Mouse (Mus musculus) lung, postnatal 0 days (tissue): ENCODE data around the gene Hoxc4. TPM values are rescaled to one million over a fixed set of nuclear protein-coding genes. Genes with fewer than 3 reads are reported as not detected.
A peak's percentile ranks its signal among the peaks of the same experiment; 100 is the strongest.

ENCODE experiments used
- ATAC-seq: fragments of 200-750 bp; cut with Nextera tagmentation; 2 replicates; pipeline ENCODE4 v1.8.0; 2017; ENCODE audit warnings: moderate library complexity
- DNase-seq: peaks from one replicate; pipeline ENCODE4 v3.0.0-alpha.2; 2016; ENCODE audit warnings: low spot score
- H3K27ac ChIP-seq: fragments of 300-500 bp; sonication (generic); 2 replicates; pipeline ENCODE4 v1.5.1; 2014; ENCODE audit warnings: antibody characterized with exemption, mild to moderate bottlenecking, low read length, mixed read lengths
- H3K27me3 ChIP-seq: fragments of 300-500 bp; sonication (generic); replicated peaks from 2 replicates; pipeline ENCODE4 v1.6.1; 2014; ENCODE audit warnings: low read length, mixed read lengths; ENCODE audit not compliant: insufficient read depth
- H3K36me3 ChIP-seq: fragments of 300-500 bp; sonication (generic); 2 replicates; pipeline ENCODE4 v1.6.1; 2014; ENCODE audit warnings: low read length, mixed read lengths; ENCODE audit not compliant: insufficient read depth
- H3K4me1 ChIP-seq: fragments of 300-500 bp; sonication (generic); 2 replicates; pipeline ENCODE4 v1.6.1; 2014; ENCODE audit warnings: antibody characterized with exemption, low read depth, low read length, mixed read lengths; ENCODE audit not compliant: insufficient read depth
- H3K4me2 ChIP-seq: fragments of 300-500 bp; sonication (generic); replicated peaks from 2 replicates; pipeline ENCODE4 v1.6.1; 2014; ENCODE audit warnings: low read depth, mild to moderate bottlenecking, low read length, moderate library complexity, mixed read lengths
- H3K4me3 ChIP-seq: fragments of 300-500 bp; sonication (generic); 2 replicates; pipeline ENCODE4 v1.5.1; 2014; ENCODE audit warnings: low read depth, low read length
- H3K9ac ChIP-seq: fragments of 300-500 bp; sonication (generic); replicated peaks from 2 replicates; pipeline ENCODE4 v1.6.1; 2014; ENCODE audit warnings: low read depth, mild to moderate bottlenecking
- H3K9me3 ChIP-seq: fragments of 300-500 bp; sonication (generic); 2 replicates; pipeline ENCODE4 v1.6.1; 2016; ENCODE audit warnings: low read length, mixed read lengths
- CTCF ChIP-seq: IDR thresholded peaks from 2 replicates; pipeline ENCODE4 v1.5.1; 2016; ENCODE audit warnings: antibody characterized with exemption, mild to moderate bottlenecking
- EP300 ChIP-seq: IDR thresholded peaks from 2 replicates; pipeline ENCODE4 v1.6.1; 2016; ENCODE audit warnings: antibody characterized with exemption, mild to moderate bottlenecking, control low read depth
- whole genome bisulfite sequencing: fragments of 180-500 bp; shearing (Covaris S2); extraction: QIAGEN DNeasy Blood & Tissue Kit; methylation state at CpG from one replicate; pipeline ENCODE4 v1.1.7; 2014; 5-methylcytosine and 5-hydroxymethylcytosine counted together
- polyA plus RNA-seq: library from polyadenylated mRNA; unstranded; fragments of >200 nt; fragmentation: Nextera tagmentation; extraction: Ambion mirVana; gene quantifications from 2 replicates; pipeline ENCODE4 v1.2.1, GENCODE M21; 2015

The Hoxc4 gene
- polyA plus RNA-seq, 1 experiment from 2014 or later, result 0.23 TPM

DNA sequence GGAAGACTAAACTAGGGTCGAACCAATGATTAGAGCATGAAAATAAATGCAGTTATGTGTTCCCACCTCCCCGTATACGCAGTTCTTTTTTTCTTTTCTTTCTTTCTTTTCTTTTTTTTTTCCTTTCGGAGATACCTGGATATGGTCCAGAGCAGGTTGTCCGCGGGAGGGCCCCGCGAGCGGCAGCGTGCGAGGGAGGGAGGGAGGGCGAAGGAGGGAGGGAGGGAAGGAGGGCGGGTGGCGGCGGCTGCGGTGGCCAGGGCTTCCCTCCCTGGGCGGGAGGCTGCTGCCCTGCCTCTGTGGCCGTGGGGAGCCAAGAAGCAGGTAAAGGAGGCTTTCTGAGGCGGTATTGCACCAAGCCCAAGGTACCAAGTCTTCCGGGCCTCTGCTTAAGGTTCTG lies 42.6 kb upstream of the Hoxc4 start, which contains the start of gene Hoxc9:
TSS of gene Hoxc9 (plus strand) at position 269 of the 400 bp plus-strand sequence.
- Histone ChIP-seq H3K4me2 (peak within 1 kb of the TSS; percentile 49), H3K4me1 (no peaks in the 10 kb centered on the region), H3K4me3 (peak within 1 kb of the TSS; percentile 35), H3K36me3 (no peaks in the 10 kb centered on the region), H3K9ac (no peak within 1 kb of the TSS), H3K27me3 (peaks cover 81% of the 10 kb centered on the region), H3K9me3 (no peaks in the 10 kb centered on the region), H3K27ac (no peak within 1 kb of the TSS)
- no peak for ATAC-seq
- no peak for DNase-seq
- TF ChIP-seq EP300 (no peak), CTCF (no peak)
- WGBS, result 2% methylated on average over 16 of the region's 20 CpGs

DNA sequence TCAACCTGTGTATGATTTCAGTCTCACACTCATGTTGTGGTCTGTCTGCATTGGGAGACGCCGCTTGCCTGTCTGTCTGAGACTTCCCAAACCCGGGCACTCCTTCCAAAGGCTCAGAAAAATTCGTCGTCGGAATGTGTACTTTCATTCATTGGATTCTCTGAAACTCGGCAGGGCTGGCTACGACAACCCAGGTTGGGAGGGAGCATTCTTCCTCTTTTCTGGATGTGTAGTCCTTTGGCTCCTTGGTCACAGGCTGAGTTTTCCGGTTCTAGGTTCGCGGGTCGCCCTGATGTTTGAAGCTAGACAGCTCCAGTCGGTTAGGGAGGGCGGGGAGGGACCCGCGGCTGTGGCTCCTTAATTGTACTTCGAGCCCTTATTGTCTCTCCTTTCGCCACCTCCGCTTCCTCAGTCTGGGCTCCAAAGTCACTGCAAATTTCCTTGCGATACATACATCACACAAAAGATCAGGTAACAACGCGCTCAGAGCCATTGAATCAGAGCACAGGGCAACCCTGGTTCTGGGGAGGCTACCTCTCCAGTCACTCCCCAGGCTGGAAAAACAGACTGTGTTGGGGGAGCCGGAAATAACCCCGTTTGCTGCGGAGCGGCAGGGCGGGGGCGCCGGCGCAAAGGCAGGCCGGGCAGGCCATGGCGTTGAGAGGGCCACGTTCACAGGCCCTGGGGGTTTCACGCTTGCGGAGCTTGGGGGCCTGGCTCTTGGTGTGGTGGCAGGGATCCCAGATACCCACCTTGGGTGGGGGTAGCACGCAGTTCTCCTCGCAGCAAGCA lies 41.9 kb upstream of the Hoxc4 start:
- Histone ChIP-seq H3K9ac (no peak overlapping the region), H3K9me3 (no peaks in the 10 kb centered on the region), H3K4me1 (no peaks in the 10 kb centered on the region), H3K36me3 (no peaks in the 10 kb centered on the region), H3K4me3 (peak overlapping the region; percentile 35), H3K27ac (no peak overlapping the region), H3K4me2 (peak overlapping the region; percentile 49), H3K27me3 (peaks cover 86% of the 10 kb centered on the region)
- ATAC-seq (no peak), DNase-seq (no peak)
- TF ChIP-seq CTCF (no peak), EP300 (no peak)
- 2% methylated on average over 37 of the region's 37 CpGs for WGBS

DNA sequence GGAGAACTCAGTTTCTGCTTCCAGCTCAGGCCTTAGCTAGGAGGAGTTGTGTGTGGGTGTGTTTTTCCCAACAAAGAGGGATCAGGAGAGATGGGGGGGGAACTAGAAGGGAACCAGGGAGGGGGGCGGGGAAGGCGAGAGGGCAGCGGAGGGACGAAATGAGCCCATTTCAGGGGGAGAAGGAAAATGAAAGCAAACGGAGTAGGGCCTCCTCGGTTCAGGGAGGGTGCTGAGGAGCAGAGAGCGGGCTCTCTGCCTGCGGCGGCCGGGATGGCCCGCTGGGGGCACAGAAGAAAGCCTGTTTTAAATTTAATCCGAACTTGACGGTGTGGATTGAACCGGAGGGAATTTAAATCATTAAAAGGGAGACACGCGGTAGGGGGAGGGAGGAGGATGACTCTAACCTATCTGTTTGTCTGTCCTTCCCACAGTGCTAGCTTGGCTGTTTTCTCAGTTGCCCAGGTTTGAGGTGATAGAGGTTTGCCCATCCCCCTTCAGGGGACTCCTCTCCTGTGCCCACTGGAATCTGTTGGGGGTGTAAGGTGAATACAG lies 41.2 kb upstream of the Hoxc4 start:
- Histone ChIP-seq H3K27ac (no peak overlapping the region), H3K9me3 (no peaks in the 10 kb centered on the region), H3K36me3 (no peaks in the 10 kb centered on the region), H3K4me2 (peak overlapping the region; percentile 49), H3K4me3 (peak overlapping the region; percentile 35), H3K9ac (no peak overlapping the region), H3K4me1 (no peaks in the 10 kb centered on the region), H3K27me3 (peaks cover 87% of the 10 kb centered on the region)
- WGBS, result 2% methylated on average over 13 of the region's 16 CpGs
- no peak for TF ChIP-seq EP300
- TF ChIP-seq CTCF, result no peak
- DNase-seq (no peak), ATAC-seq (no peak)

DNA sequence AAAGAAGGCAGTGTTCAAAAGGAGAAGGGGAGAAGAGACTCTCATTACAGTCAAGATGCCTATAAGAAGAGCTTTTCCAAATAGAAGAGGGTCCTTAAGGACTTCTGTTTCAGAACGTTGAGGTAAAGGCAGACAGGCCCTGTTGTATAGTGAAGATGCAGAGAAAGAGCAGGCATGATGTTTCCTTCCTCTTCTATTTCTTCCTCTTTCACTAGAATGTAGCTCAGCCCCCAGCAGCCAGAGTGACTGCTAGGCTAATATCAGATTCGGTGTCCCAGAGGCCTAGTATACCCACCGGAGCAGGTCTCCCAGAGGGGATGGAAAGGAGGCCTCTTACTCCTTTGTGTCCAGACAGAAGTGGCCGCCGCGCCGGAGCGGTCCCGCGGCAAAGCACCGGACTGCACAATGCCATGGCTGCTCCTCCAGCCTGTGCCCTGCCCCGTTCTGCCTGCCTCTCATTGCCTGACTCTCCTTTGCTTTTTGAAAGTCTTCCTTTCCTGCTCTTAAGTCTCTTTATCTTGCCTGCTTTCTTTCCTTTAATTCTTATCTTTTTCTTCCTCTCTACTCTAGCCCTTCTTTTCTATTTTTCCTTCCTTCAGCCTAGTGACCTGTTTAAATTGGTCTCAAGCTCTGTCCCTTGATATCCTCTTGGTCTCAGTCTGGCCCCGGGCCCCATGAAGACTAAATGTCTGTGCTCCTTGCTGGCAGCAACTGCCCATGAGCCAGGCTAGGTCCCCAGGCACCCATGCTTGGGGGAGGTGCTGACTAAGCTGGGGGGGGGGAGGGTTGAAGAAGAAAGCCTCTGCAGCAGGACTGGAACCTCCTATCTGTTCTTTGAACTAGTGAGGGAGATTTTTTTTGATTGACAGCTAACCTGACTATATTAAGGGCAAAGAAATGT lies 39.9 kb upstream of the Hoxc4 start:
- TF ChIP-seq EP300 (no peak), CTCF (no peak)
- no peaks in the 10 kb centered on the region for H3K9me3 ChIP-seq
- DNase-seq (no peak), ATAC-seq (no peak)
- 7% methylated on average over 13 of the region's 13 CpGs for WGBS
- H3K9ac ChIP-seq, result no peak overlapping the region
- peaks cover 86% of the 10 kb centered on the region for H3K27me3 ChIP-seq
- no peaks in the 10 kb centered on the region for H3K36me3 ChIP-seq
- H3K27ac ChIP-seq, result no peak overlapping the region
- no peaks in the 10 kb centered on the region for H3K4me1 ChIP-seq
- H3K4me3 ChIP-seq, result no peak overlapping the region
- no peak overlapping the region for H3K4me2 ChIP-seq

DNA sequence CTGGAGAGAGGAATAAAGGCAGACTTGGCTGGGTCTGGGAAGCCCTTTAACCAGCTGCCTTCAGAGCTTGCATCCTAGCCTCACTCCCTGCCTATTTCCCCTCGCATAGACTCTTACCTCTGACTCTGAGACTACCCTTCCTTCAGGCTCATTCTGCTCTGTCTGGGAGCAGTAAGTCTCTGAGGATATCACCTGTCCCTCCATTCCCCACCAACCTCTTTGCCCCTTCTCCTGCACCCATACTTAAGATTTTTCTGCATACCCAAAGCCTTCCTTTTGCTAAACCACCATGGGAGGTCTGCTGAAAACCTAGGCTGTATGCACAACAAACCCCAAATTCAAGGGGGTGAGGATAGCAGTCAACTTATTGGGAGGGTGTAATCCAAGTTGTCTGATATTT lies 38.8 kb upstream of the Hoxc4 start:
- no peak overlapping the region for H3K4me2 ChIP-seq
- ATAC-seq, result no peak
- no peak for DNase-seq
- no peak for TF ChIP-seq CTCF
- no peak for TF ChIP-seq EP300
- no peak overlapping the region for H3K4me3 ChIP-seq
- no peak overlapping the region for H3K27ac ChIP-seq
- no peaks in the 10 kb centered on the region for H3K4me1 ChIP-seq
- H3K9ac ChIP-seq, result no peak overlapping the region
- WGBS, result 0% methylated on average over 1 of the region's 1 CpGs
- H3K9me3 ChIP-seq, result no peaks in the 10 kb centered on the region
- H3K36me3 ChIP-seq, result no peaks in the 10 kb centered on the region
- H3K27me3 ChIP-seq, result peaks cover 89% of the 10 kb centered on the region

DNA sequence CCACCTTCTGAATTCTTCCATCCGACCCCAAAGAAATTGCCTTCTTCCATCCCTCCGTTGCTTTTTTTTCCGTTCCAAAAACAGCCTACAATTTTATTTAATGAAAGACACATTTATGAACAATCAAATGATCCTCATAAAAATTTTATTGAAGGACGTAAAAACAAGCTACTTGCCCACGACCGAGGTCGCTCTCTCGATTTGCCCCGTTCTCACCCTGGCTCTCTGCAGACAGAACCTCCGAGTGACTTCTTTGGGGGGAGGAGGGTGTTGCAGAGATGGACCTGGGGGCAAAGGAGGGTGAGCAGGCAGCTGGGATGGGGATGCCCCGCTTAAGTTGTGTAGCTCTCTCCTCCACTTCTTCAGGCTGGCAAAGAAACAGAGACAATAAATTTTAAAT lies 38.4 kb upstream of the Hoxc4 start:
- Histone ChIP-seq H3K27ac (no peak overlapping the region), H3K9me3 (no peaks in the 10 kb centered on the region), H3K36me3 (no peaks in the 10 kb centered on the region), H3K4me2 (no peak overlapping the region), H3K9ac (no peak overlapping the region), H3K4me3 (no peak overlapping the region), H3K27me3 (peaks cover 89% of the 10 kb centered on the region), H3K4me1 (no peaks in the 10 kb centered on the region)
- WGBS, result 5% methylated on average over 11 of the region's 11 CpGs
- no peak for ATAC-seq
- TF ChIP-seq CTCF, result no peak
- TF ChIP-seq EP300, result no peak
- DNase-seq, result no peak
